Mouse (Mus musculus): Measurements from ENCODE around the gene Gm10647. TPM values are rescaled to one million over a fixed set of nuclear protein-coding genes. Genes with fewer than 3 reads are reported as not detected.

Gm10647 gene
- total RNA-seq, 2 experiments from 2014 or later: 0.13 to 0.44 TPM

GRCm38 (mm10) chr9:66846822-66847221 is 50.0 kb downstream of the Gm10647 start:
- no peak for DNase-seq (ENCODE audit: low spot score in 2 of 2)

Other genes starting within 250 kb of the Gm10647 start
- 10 to 100 TPM; 33.3 to 35.8 TPM for gene Usp3, start 203.9 kb upstream of the Gm10647 start, total RNA-seq (2021)
- 1 to 10 TPM; 1.4 to 2.2 TPM for gene Car12, start 83.4 kb upstream of the Gm10647 start, total RNA-seq (2021)
- gene Aph1b, start 1.5 kb upstream of the Gm10647 start, total RNA-seq (2021): 1 to 10 TPM; 3.9 to 5.3 TPM
- gene Aph1c, start 37.7 kb downstream of the Gm10647 start, total RNA-seq (2021): under 1 TPM; 0.80 to 0.98 TPM
- gene Rab8b, start 122.6 kb downstream of the Gm10647 start, total RNA-seq (2021): 10 to 100 TPM; 20.3 to 20.6 TPM
- 100 to 1,000 TPM; 185 to 210 TPM for gene Rps27l, start 149.0 kb downstream of the Gm10647 start, total RNA-seq (2021)
- 10 to 100 TPM; 13.5 to 17.5 TPM for gene Lactb, start 178.4 kb downstream of the Gm10647 start, total RNA-seq (2021)